Mouse (Mus musculus): ENCODE measurements around the gene Tmc3.

GRCm38 (mm10) chr7:83559495-83559894, 25.2 kb upstream of the Tmc3 start:
- TF ChIP-seq CTCF (IDR thresholded peaks at IDR 0.05), result no peak
- no peak for TF ChIP-seq EP300 (IDR thresholded peaks at IDR 0.05)
